Mouse (Mus musculus) cortical plate, adult 2 months (tissue): ENCODE measurements around the gene Rfx6.

Experiments used
- CTCF ChIP-seq: fragments of 200-500 bp; IDR thresholded peaks from 2 replicates; pipeline ENCODE4 v1.5.1; 2011; ENCODE audit warnings: mild to moderate bottlenecking, control low read depth, low read length; ENCODE audit not compliant: insufficient read depth; ENCODE audit errors: extremely low read depth
- POLR2A ChIP-seq: fragments of 200-500 bp; IDR thresholded peaks from 2 replicates; pipeline ENCODE4 v1.6.1; 2011; ENCODE audit warnings: mild to moderate bottlenecking, low read length, control low read depth; ENCODE audit not compliant: insufficient read depth; ENCODE audit errors: extremely low read depth

DNA sequence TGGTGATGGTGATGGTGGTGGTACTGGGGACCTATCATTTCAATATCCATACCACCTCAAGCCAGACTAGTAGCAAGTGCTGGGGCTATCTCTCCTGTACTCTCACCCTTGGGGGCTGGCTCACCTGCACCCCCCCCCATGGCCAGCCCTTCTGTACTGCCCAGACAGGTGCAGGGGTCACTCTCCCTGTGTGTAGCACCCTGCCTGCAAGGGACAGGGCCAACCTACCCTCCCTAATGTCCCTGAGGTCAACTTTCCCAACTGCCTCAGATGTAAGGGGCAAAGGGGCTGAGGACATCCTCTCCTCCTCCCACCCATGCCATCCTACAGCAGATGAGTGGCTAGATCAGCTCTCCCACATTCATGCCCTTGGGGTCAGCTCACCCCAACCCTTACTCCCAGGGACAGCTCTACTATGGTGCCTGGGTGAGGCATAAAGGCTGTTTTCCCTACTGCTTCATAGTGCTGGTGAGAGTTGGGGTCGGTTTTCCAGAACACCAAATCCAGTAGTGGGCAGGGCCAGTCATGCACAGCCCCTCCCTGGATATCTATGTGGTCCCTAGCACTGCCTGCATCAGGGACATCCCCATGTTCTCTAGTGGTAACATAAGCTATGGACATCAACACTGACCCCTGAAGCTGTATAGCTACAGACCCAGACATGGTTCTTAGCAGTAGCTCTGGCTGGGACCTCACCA is 5.3 kb upstream of the Rfx6 start:
- no peak for TF ChIP-seq CTCF
- no peak for TF ChIP-seq POLR2A
